Mouse (Mus musculus): ENCODE data around the gene Lyl1. TPM values are rescaled to one million over a fixed set of nuclear protein-coding genes. Genes with fewer than 3 reads are reported as not detected.

Gene Lyl1
- polyA plus RNA-seq, 1 experiment from 2014 or later: 5.5 TPM

DNA sequence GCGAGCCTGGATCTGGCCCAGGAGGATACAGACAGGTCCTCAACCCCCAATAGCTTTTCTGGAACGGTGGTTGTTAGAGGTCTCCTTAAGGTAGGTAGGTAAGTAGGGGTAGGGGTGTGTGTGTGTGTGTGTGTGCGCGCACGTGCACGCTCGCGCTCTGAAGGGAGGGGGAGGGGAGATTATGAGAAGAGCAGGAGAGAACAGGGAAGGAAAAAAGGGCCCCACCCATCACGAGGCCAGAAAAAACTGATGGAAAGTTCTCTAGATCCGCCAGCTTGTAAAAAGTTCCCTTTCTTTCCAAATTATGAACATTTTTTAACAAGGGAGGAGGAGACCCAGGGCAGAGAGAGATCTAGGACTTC, 41.8 kb downstream of the Lyl1 start:
- ATAC-seq: 0 out of 2 replicates have a peak, but pooled peaks have one; percentile 16
- peaks cover 9% of the 10 kb centered on the region for H3K27me3 ChIP-seq (replicated peaks)
- H3K4me3 ChIP-seq (replicated peaks): no peak overlapping the region
- H3K36me3 ChIP-seq: no peaks in the 10 kb centered on the region
- 24% methylated on average over 10 of the region's 10 CpGs for WGBS
- no peaks in the 10 kb centered on the region for H3K9me3 ChIP-seq
- no peak overlapping the region for H3K9ac ChIP-seq
- peak overlapping the region; percentile 61 for H3K27ac ChIP-seq
- peak overlapping the region; percentile 48 for H3K4me2 ChIP-seq (replicated peaks)
- H3K4me1 ChIP-seq (replicated peaks): peaks cover 74% of the 10 kb centered on the region

DNA sequence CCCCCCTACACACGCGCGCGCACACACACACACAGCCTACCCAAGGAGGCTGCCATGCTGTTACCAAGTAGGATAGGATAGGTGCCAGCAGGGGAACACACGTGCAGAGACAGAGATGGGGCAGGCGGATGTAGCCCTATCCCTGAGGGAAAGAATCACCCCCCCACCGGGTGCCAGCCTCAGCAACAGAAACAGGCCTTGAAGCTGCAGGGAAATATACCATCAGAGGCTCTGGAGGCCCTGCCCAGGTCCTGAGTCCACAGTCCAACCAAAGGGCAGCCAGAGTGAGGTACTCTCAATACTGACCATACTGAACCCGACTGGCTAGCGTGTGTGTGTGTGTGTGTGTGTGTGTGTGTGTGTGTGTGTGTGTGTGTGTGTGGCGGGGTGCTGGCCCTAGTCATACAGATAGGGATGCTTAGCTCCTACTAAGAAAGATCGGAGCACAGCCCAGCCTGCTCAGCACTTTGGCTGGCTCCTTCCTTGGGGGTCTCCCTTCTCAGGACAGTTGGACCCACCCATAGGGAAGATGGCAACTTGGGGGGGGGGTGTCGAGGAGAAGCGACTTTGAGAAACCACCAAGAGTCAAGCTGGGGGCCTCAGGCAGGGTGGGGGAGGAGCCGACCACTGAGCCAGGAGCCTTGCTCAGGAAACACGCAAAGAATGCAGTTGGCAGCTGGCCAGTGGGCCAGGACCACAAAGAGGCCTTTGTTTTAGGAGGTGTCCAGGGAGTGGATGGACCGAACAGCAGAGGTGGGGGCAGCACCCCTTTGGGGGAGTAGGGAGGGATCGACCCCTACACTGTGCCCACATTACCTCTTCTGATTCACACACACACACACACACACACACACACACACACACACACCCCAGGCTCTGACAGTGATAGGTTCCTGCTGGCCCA, 42.5 kb downstream of the Lyl1 start:
- Histone ChIP-seq H3K9ac (no peak overlapping the region), H3K27me3 (replicated peaks) (peaks cover 2% of the 10 kb centered on the region), H3K4me3 (replicated peaks) (no peak overlapping the region), H3K4me1 (replicated peaks) (peaks cover 68% of the 10 kb centered on the region), H3K27ac (peak overlapping the region; percentile 61), H3K36me3 (no peaks in the 10 kb centered on the region), H3K4me2 (replicated peaks) (peak overlapping the region; percentile 48), H3K9me3 (no peaks in the 10 kb centered on the region)
- peak; percentile 50 for ATAC-seq
- 22% methylated on average over 17 of the region's 17 CpGs for WGBS

- H3K27ac ChIP-seq: 0 out of 2 replicates have a peak overlapping the region, but pooled peaks have one; percentile 61
- H3K9me3 ChIP-seq: no peaks in the 10 kb centered on the region
- H3K9ac ChIP-seq: no peak overlapping the region
- no peaks in the 10 kb centered on the region for H3K36me3 ChIP-seq
- WGBS: 14% methylated on average over 17 of the region's 17 CpGs
- peak; percentile 11; the same call in 1 of the 2 replicates for ATAC-seq
- H3K4me3 ChIP-seq (replicated peaks): no peak overlapping the region
- no peaks in the 10 kb centered on the region; the same call in none of the 2 replicates for H3K27me3 ChIP-seq (replicated peaks)
- H3K4me2 ChIP-seq (replicated peaks): peak overlapping the region; percentile 26; the same call in 1 of the 2 replicates
- H3K4me1 ChIP-seq (replicated peaks): peaks cover 57% of the 10 kb centered on the region
Observed at GRCm38 (mm10) chr8:84745032-84745925, 44.0 kb downstream of the Lyl1 start.

DNA sequence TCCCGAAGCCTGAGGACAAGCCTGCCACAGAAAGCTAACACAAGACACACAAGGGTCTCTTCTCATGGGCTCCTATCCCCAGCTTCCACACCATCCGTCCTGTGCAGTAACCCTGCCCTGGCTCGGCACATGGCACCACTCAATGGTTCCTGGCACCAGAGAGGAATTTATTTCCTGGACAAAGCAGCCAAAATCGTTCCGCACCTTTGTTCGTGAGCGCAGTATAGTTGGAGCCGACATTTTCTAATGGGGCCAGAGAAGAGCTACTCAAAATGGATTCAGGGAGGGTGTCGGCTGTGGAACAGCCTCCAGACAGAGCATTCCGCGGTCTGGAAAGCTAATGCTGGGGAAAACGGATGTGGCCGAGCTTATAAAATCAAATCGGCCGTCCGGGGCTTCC, 48.3 kb downstream of the Lyl1 start:
- WGBS: 76% methylated on average over 16 of the region's 16 CpGs
- Histone ChIP-seq H3K27me3 (replicated peaks) (peaks cover 10% of the 10 kb centered on the region), H3K4me2 (replicated peaks) (no peak overlapping the region), H3K9me3 (no peaks in the 10 kb centered on the region), H3K4me1 (replicated peaks) (peaks cover 24% of the 10 kb centered on the region), H3K36me3 (no peaks in the 10 kb centered on the region), H3K4me3 (replicated peaks) (no peak overlapping the region), H3K9ac (no peak overlapping the region), H3K27ac (no peak overlapping the region)
- ATAC-seq: no peak

DNA sequence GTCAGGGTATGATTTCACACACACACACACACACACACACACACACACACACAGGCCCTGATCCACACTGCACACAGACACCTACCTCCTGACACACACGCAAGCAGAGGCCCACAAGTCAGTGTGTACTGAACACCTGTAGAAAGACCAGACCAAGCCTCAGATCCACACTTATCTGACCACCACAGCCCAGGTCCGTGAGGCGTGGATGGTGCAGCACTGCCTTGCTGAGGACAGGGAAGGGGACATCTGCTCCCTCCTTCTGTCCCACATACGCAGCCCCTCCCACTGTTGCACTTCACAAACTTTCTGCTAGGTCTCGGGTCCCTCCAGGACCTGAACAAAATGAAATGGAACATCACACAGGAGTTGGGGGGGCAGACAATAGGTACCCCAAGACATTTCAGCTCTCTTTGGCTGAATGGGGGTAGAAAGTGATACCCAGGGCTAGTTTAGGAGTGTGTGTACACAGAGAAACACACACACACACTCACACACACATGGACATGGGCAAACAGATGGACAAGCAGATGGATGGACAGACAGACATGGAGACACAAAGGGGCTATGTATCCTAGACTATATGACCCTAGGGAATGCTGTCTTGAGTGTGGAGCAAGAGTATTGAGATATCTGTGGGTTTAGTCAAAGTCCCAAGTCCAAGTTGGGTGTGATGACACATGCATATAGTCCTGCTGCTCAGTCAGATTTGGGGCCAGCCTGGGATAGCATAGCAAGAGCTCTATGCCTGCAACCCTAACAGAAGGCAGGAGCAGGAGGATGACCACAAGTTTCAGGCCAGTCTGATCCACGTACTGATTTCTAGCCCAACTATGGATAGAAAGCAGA, 51.7 kb downstream of the Lyl1 start:
- H3K9ac ChIP-seq: no peak overlapping the region
- H3K4me2 ChIP-seq (replicated peaks): no peak overlapping the region
- peaks cover 15% of the 10 kb centered on the region; the same call in 1 of the 2 replicates for H3K4me1 ChIP-seq (replicated peaks)
- H3K4me3 ChIP-seq (replicated peaks): no peak overlapping the region
- no peak overlapping the region for H3K27ac ChIP-seq
- 77% methylated on average over 6 of the region's 6 CpGs for WGBS
- H3K9me3 ChIP-seq: no peaks in the 10 kb centered on the region
- H3K27me3 ChIP-seq (replicated peaks): peaks cover 13% of the 10 kb centered on the region; the same call in 1 of the 2 replicates
- ATAC-seq: peak; percentile 44
- H3K36me3 ChIP-seq: no peaks in the 10 kb centered on the region

Other genes with a start within 250 kb of the Lyl1 start
- 84.2 and 85.5 TPM in 2 replicates for gene Ier2, start 38.6 kb upstream of the Lyl1 start, polyA plus RNA-seq (2015; fragmentation: Nextera tagmentation; extraction: Ambion mirVana)
- 59.9 and 68.3 TPM in 2 replicates for gene Trmt1, start 15.2 kb upstream of the Lyl1 start, polyA plus RNA-seq (2015; fragmentation: Nextera tagmentation; extraction: Ambion mirVana)
- gene Nacc1, start 13.6 kb upstream of the Lyl1 start, polyA plus RNA-seq (2015; fragmentation: Nextera tagmentation; extraction: Ambion mirVana): 14.8 and 17.0 TPM in 2 replicates
- 3.1 and 3.7 TPM in 2 replicates for gene G430095P16Rik, start 21.6 kb downstream of the Lyl1 start, polyA plus RNA-seq (2015; fragmentation: Nextera tagmentation; extraction: Ambion mirVana)
- 14.2 and 14.8 TPM in 2 replicates for gene Nfix, start 98.9 kb downstream of the Lyl1 start, polyA plus RNA-seq (2015; fragmentation: Nextera tagmentation; extraction: Ambion mirVana)
- 4.5 and 5.3 TPM in 2 replicates for gene Dand5, start 121.4 kb downstream of the Lyl1 start, polyA plus RNA-seq (2015; fragmentation: Nextera tagmentation; extraction: Ambion mirVana)
- gene Gadd45gip1, start 130.1 kb downstream of the Lyl1 start, polyA plus RNA-seq (2015; fragmentation: Nextera tagmentation; extraction: Ambion mirVana): 61.7 and 62.6 TPM in 2 replicates
- 102 and 106 TPM in 2 replicates for gene Rad23a, start 139.2 kb downstream of the Lyl1 start, polyA plus RNA-seq (2015; fragmentation: Nextera tagmentation; extraction: Ambion mirVana)
- 1,038 and 1,157 TPM in 2 replicates for gene Calr, start 145.5 kb downstream of the Lyl1 start, polyA plus RNA-seq (2015; fragmentation: Nextera tagmentation; extraction: Ambion mirVana)
- gene Farsa, start 155.5 kb downstream of the Lyl1 start, polyA plus RNA-seq (2015; fragmentation: Nextera tagmentation; extraction: Ambion mirVana): 83.1 and 92.7 TPM in 2 replicates
- gene Syce2, start 170.7 kb downstream of the Lyl1 start, polyA plus RNA-seq (2015; fragmentation: Nextera tagmentation; extraction: Ambion mirVana): 49.9 and 54.4 TPM in 2 replicates
- gene Gcdh, start 192.5 kb downstream of the Lyl1 start, polyA plus RNA-seq (2015; fragmentation: Nextera tagmentation; extraction: Ambion mirVana): 42.8 and 49.2 TPM in 2 replicates
- 6.4 and 7.7 TPM in 2 replicates for gene Klf1, start 200.5 kb downstream of the Lyl1 start, polyA plus RNA-seq (2015; fragmentation: Nextera tagmentation; extraction: Ambion mirVana)
- gene Dnase2a, start 207.1 kb downstream of the Lyl1 start, polyA plus RNA-seq (2015; fragmentation: Nextera tagmentation; extraction: Ambion mirVana): 8.7 and 10.2 TPM in 2 replicates
- gene Mast1, start 235.9 kb downstream of the Lyl1 start, polyA plus RNA-seq (2015; fragmentation: Nextera tagmentation; extraction: Ambion mirVana): 1.6 TPM in 2 replicates
- 0.31 and 0.51 TPM in 2 replicates for gene Rtbdn, start 245.5 kb downstream of the Lyl1 start, polyA plus RNA-seq (2015; fragmentation: Nextera tagmentation; extraction: Ambion mirVana)